Mouse (Mus musculus) C2C12 (cell line): ENCODE data around the gene Barhl1.

Source experiments
- CEBPB ChIP-seq: IDR thresholded peaks from one replicate; pipeline ENCODE4 v1.6.1; 2011; ENCODE audit warnings: low read depth, mild to moderate bottlenecking, control low read depth, moderate library complexity
- CTCF ChIP-seq: IDR thresholded peaks from one replicate; pipeline ENCODE4 v1.5.1; 2011; ENCODE audit not compliant: control insufficient read depth, insufficient read depth, insufficient read length
- MAX ChIP-seq: IDR thresholded peaks from one replicate; pipeline ENCODE4 v1.6.1; 2011; ENCODE audit warnings: mild to moderate bottlenecking, control low read depth
- MYOD1 ChIP-seq: IDR thresholded peaks from one replicate; pipeline ENCODE4 v1.6.1; 2011; ENCODE audit warnings: low read depth; ENCODE audit not compliant: control insufficient read depth, insufficient read length
- USF1 ChIP-seq: IDR thresholded peaks from one replicate; pipeline ENCODE4 v1.6.1; 2011; ENCODE audit warnings: low read depth, mild to moderate bottlenecking, control low read depth, moderate library complexity

- TF ChIP-seq CTCF = no peak
- TF ChIP-seq CEBPB = no peak
- TF ChIP-seq MAX = no peak
- no peak for TF ChIP-seq USF1
- TF ChIP-seq MYOD1 = no peak
Measured at GRCm38 (mm10) chr2:28910877-28911276, 5.6 kb downstream of the Barhl1 start.
